Mouse (Mus musculus): ENCODE data around the gene Adipor2.
"Not testable (repeated sequence)": the region's sequence is repeated elsewhere in the genome, so short reads cannot be mapped to it uniquely, and the experiment has no call there.

The Adipor2 gene

DNA sequence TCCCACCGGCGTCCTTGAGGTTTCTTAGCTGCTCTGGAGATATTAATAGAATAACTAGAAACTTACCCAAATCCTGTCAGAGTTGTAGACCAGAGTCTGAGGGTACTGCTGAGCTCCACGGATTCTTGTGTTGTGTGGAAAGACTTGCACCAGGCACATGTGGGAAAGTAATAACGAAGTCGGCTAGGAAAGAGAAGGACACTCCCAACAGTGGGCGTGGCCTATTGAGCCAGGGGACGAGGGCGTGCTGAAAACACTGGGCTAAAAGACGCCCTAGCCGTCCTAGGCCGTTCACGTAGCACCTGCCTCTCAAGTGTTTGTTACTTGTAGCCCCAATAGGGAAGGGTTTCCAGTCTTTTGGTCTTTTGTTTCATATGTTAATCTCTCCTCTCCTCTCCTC, at the start of gene Adipor2:
Gene Adipor2, minus strand, starts transcription at position 351 of the 400 bp plus-strand sequence.
- no peak for DNase-seq

DNA sequence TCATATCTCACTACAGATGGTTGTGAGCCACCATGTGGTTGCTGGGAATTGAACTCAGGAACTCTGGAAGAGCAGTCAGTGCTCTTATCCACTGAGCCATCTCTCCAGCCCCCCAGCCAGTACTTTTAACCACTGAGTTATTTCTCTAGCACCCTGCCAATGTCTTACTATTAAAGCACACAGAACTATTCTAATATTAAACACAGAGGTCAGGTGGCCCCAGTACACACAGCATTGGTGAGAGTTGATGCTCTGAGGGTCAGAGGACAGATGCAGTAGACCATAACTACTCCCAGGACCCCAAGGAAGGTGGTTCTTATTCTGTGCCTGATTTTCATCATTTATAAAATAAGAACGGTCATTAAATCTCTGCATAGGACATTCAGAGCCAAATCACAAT, 48.7 kb upstream of the Adipor2 start:
- no peak for DNase-seq

DNA sequence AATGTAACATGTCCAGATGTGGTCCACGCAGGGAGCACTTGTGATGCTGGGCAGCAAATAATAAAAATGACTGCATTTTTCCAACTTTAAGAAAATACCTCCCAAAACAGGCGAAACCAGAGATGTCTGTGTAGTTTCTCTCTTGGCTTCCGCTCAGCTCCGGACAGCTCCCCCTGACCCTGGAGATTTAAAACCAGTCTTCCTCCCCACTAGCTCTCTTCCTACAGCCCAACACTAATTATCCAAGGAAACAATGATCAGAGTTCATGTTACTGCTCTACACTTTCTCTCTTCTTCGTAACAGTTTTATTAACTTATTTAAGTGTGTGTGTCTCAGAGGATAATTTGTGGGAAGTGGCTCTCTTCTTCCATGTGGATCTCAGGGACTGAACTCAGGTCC, 42.9 kb upstream of the Adipor2 start:
- DNase-seq, result no peak

GRCm38 (mm10) chr6:119459041-119459440, 41.5 kb upstream of the Adipor2 start:
- no peak for DNase-seq

DNA sequence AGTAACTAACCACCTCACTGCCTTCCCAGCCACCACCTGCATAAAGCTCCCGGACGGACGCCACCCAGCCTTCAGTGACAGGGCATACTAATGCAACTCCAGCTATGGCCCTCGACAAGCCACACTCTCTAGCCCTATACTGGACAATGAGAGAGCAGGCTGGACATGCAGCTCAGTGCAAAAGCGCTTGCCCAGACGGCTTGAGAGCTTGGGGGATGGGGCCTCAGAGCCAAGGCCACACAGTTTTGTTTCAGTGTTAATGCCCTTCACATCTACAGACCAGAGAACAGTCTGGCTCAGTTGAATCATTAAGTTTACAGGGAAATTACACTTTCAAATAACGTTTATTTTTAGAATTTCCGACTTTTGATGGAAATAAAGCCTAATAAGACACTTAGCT, 40.7 kb upstream of the Adipor2 start:
- DNase-seq, result no peak

DNA sequence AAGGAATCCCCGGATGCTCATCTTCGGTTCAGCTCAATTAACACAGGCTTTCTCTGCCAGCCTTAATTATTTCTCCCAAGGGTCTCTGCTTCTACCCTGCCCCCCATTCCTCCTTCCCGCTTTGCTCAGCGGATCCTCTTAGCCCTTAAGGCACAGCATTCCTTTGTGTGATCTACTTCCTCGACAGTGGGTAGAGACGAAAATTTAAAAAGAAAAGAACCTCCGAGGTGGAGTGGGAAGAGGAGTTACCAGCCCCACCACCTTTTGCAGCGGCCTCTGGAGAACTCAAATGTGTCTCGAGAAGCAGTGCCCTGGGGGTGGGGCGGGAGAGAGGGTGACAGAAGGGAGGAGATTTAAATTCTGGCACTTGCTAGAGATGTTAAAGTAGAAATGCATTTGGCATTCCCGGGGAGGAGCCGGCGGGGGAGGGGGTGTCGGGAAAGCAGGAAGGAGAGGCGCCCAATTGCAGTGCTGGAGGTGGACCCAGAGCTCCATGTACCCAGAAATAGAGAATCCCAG, 34.5 kb upstream of the Adipor2 start:
- no peak for DNase-seq

- DNase-seq, result no peak
Measured at GRCm38 (mm10) chr6:119450965-119451943, 33.8 kb upstream of the Adipor2 start.

GRCm38 (mm10) chr6:119449060-119449499, 31.6 kb upstream of the Adipor2 start:
- no peak for DNase-seq

DNA sequence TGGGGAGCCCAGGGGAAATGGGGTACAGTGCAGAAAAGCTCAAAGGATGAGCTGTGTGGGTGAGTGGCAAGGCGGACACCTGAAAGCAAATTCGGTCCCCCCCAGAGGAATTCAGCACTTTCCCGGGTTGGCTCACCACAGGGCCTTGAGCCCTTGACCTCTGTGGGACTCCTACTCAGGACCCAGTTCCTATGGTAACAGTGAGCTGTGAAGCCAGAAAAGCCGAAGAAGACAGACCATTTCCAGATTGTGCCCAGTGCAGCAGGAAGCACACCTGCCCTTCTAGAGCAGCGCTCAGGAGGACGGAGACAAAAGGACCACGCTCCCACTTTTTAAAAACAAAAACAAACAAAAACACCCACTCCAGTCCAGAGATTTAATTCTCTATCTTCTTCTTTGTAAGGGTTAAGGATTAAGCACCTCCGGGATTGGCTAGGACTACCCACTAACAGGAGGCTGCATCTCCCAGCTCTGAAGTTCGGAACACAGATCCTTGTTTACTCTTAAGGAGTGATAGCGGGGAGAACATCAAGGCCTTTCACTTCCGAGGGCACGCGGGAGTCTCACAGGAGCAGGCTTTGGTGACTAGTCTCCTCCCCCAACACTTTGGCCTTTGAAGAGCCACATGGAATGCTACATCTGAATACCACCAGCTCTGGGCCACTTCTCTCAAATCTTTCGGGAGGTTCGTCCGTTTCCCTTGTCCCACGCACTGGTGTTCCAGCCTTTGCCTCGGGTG, 31.0 kb upstream of the Adipor2 start:
- no peak for DNase-seq

- DNase-seq, result no peak
Measured at GRCm38 (mm10) chr6:119445671-119446607, 28.4 kb upstream of the Adipor2 start.

DNA sequence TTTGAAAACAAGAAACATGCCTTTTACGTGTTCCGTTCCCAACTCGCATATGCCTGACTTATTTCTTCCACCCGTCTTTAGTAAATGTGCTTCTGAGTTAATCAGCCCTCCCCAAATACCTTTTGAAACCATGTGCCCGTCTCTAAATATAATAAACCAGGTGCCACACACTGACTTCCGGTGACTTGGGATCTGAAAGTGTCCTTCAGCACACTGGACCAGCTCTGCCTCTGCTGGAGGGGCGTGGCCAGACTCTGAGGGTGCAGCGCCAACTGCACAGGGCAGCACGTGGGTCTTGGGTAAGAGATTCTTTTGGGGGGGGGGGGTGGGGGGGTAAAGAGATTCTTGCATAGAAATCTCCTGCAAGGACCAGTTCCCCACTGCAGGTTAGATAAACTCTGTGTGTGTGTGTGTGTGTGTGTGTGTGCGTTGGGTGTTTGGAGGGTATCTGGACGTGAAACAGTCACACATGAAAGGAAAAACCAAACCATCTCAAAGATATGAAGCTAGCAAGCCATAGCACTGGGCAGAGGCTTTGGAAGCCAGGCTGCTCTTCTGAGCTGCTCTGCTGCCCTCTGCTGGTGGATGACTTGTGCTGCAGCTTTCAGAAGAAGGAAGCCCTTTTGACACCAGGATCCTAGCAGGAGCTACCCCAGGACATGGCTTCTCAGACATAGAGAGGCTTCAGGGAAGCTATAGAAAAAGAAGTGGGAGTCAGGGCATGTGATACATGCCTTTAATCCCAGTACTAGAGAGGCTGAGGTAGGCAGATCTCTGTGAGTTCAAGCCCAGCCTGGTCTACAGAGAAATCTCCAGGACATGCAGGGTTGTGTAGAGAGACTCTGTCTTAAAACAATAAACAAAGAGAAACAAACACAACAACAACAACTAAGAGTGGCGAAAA, 26.5 kb upstream of the Adipor2 start:
- peak; percentile 79 for DNase-seq

DNA sequence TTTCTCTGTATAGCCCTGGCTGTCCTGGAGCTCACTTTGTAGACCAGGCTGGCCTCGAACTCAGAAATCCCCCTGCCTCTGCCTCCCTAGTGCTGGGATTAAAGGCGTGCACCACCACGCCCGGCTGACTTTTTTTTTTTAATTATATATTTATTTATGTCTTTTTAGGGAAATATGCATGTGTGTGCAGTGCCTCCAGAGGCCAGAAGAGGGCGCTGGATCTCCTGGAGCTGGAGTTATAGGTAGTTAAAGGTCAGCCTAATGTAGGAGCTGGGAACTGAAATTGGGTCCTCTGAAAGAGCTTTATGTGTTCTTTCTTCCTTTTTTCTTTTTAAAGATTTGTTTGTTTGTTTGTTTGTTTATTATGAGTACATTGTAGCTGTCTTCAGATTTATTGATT, 25.2 kb upstream of the Adipor2 start:
- not testable (repeated sequence) for DNase-seq

DNA sequence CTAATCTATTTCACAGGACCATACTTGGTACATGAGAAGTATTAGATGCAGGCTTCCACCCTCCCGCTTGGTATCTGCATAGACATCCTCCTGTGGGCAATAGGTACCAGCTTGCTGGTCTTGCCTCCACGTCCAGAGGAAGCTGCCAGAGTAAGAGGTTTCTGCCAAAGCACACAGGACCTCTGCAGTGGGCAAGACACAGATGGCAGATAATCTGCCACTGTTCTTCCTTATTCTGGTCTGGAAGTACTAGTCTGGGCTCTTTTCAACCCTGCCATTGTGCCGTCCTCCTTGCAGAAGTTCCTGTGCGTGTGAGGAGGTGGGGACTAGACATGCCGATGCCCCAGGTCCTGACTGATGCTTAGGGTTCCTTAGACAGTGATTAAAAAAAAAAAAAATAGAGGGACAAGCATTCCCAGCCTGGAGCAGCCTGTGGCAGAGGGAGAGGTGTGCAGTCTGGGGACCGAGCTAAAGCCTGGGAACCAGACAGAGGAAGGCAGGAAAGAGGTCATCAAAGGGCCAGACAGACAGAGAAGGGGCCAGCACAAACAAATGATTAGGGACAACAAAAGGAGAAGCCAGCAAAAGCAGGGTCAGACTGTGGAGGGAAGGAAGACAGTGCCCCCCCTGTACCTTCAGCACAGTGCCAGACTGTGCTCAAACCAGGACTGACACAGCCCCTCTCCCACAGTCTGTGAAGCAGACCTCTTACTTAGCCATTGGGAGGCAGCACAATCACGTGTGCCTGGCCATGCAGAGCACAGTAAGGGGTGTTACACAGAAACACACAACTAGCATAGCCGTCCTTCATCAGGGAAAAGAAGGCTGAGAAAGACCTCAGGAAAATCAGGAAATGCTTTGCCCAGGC, 20.6 kb upstream of the Adipor2 start:
- no peak for DNase-seq

DNA sequence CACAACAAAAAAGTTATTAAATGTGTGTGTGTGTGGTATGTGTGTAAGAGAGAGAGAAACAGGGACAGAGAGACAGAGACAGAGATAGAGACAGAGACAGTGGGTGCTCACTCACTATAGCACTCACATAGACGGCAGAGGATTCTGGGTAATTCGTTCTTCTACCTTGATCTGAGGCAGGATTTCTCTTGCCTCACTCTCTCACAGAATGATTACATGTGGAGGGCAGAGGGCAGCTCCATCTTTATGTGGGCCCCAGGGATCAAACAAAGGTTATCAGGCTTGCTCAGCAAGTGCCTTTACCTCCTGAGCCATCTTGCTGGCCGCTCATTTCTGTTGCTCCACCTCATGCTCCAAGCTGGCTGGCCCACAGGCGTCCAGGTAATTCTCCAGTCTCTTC, 16.9 kb upstream of the Adipor2 start:
- DNase-seq, result no peak

GRCm38 (mm10) chr6:119431751-119432324, 14.3 kb upstream of the Adipor2 start:
- no peak for DNase-seq

GRCm38 (mm10) chr6:119430508-119430907, 13.0 kb upstream of the Adipor2 start:
- DNase-seq, result peak; percentile 74

DNA sequence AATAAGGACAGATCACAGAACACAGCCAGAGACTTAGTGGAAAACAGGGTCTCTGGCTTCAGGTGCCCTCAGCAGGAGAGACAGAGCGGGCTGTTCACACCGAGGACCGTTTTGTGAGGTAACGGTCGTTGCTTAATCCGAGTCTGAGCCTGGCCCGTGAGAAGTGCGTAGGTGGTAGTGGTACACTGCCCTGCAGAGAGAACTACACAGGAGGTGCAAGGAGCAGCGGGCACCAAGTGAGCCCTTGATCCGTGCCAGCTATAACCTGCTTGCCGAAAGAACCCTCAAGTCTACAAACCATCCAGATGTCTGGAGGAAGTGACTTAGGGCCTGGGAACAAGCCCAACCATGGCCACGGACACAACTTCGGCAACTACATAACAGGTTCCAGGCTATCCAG, 11.8 kb upstream of the Adipor2 start:
- DNase-seq, result no peak

- no peak for DNase-seq
Measured at GRCm38 (mm10) chr6:119428611-119429010, 11.1 kb upstream of the Adipor2 start.

DNA sequence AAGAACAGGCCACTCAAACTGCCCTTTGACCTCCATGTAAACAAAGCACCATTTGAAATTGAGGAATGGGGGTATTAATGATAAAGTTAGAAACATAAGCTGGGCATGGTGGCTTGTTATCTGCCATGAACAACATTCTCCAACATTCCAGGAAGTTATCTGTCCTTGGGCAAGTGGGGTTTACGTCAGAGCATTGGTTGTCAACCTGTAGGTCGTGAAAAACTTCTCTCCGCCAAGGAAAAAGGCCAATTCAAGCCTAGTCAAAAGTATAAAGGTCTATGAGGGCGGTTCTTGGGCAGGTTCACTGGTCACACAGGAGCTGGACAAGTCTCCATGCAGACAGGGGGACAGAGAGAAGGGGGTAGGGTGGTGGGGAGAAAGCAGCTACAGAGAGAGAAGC, 3.5 kb upstream of the Adipor2 start:
- no peak for DNase-seq

- no peak for DNase-seq
Measured at GRCm38 (mm10) chr6:119420357-119420756, 2.9 kb upstream of the Adipor2 start.

All from cerebellum, adult 9-10 months (tissue).